Mouse (Mus musculus): ENCODE data around the gene Tspan4.

- TF ChIP-seq GATA1 (IDR thresholded peaks at IDR 0.05; ENCODE audit: low read length) (no peak), TAL1 (IDR thresholded peaks at IDR 0.05; ENCODE audit: low read length) (no peak)
Measured at GRCm38 (mm10) chr7:141495940-141496339, 20.9 kb downstream of the Tspan4 start.
